Mouse (Mus musculus): Measurements from ENCODE around the gene Phf23. TPM values are rescaled to one million over a fixed set of nuclear protein-coding genes. Genes with fewer than 3 reads are reported as not detected.
A peak's percentile ranks its signal among the peaks of the same experiment; 100 is the strongest.

Gene Phf23
- polyA plus RNA-seq, 1 experiment from 2014 or later = 82.2 TPM

DNA sequence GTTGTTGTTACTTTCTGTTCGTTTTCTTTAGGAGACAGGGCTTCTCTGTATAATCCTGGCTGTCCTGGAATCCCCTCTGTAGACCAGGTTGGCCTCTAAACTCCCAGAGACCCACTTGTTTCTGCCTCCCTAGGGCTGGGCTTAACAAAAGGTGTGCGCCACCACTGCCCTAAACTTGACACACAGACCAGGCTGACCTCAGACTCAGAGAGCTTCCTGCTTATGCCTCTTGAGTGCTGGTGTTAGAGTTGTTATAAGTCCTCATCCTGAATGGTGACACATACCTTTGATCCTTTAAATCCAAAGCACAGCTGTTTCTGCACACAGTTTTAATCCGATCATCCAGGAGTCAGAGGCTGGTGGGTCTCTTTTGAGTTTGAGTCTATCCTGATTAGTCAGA is 2.6 kb upstream of the Phf23 start:
- Histone ChIP-seq H3K27ac (no peak overlapping the region), H3K27me3 (no peaks in the 10 kb centered on the region), H3K9ac (replicated peaks) (peak overlapping the region; percentile 86; the same call in 1 of the 2 replicates), H3K9me3 (no peaks in the 10 kb centered on the region), H3K4me1 (replicated peaks) (peaks cover 38% of the 10 kb centered on the region), H3K4me2 (replicated peaks) (peak overlapping the region; percentile 72), H3K4me3 (replicated peaks) (peak overlapping the region; percentile 75), H3K36me3 (peaks cover 37% of the 10 kb centered on the region)
- ATAC-seq = no peak
- WGBS = 90% methylated on average over 3 of the region's 3 CpGs

DNA sequence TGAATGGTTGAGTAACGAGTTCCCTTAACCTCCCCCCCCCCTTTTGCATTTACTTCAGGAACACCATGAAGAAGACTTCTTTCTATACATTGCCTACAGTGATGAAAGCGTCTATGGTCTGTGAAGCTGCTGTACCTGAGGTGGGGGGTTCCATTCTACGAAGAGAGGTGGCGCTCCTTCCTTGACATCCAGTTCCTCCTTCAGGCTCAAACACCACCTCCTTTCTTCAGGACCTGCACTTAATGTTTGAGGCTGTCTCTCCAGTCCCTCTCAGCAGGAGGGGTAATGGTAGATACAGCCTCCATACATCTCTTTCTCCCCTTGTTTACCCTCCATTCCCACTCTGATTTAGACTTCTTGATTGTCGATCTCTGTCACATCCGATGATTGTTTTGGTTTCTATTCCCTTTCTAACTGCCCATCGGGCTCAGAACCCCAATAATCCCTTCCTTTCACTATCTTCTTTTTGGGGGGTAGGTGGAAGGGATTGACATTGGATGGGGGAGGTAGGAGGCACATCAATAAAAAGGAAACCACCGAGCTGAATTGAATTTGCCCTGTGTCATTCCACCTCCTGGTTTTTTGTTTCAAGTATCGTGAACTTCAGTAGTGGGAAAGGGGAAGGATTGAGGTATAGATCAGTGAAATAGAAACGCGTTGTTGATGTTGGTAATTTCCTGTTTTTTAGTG is 1.0 kb upstream of the Phf23 start:
- peaks cover 50% of the 10 kb centered on the region for H3K4me1 ChIP-seq (replicated peaks)
- 86% methylated on average over 11 of the region's 11 CpGs for WGBS
- H3K27me3 ChIP-seq = no peaks in the 10 kb centered on the region
- 0 out of 2 replicates have a peak overlapping the region, but pooled peaks have one; percentile 91 for H3K27ac ChIP-seq
- ATAC-seq = no peak
- no peak overlapping the region for H3K9ac ChIP-seq (replicated peaks)
- H3K4me2 ChIP-seq (replicated peaks) = peak overlapping the region; percentile 76; the same call in 1 of the 2 replicates
- H3K9me3 ChIP-seq = no peaks in the 10 kb centered on the region
- 0 out of 2 replicates have a peak overlapping the region, but pooled peaks have one; percentile 1 for H3K4me3 ChIP-seq (replicated peaks)
- peaks cover 37% of the 10 kb centered on the region for H3K36me3 ChIP-seq

DNA sequence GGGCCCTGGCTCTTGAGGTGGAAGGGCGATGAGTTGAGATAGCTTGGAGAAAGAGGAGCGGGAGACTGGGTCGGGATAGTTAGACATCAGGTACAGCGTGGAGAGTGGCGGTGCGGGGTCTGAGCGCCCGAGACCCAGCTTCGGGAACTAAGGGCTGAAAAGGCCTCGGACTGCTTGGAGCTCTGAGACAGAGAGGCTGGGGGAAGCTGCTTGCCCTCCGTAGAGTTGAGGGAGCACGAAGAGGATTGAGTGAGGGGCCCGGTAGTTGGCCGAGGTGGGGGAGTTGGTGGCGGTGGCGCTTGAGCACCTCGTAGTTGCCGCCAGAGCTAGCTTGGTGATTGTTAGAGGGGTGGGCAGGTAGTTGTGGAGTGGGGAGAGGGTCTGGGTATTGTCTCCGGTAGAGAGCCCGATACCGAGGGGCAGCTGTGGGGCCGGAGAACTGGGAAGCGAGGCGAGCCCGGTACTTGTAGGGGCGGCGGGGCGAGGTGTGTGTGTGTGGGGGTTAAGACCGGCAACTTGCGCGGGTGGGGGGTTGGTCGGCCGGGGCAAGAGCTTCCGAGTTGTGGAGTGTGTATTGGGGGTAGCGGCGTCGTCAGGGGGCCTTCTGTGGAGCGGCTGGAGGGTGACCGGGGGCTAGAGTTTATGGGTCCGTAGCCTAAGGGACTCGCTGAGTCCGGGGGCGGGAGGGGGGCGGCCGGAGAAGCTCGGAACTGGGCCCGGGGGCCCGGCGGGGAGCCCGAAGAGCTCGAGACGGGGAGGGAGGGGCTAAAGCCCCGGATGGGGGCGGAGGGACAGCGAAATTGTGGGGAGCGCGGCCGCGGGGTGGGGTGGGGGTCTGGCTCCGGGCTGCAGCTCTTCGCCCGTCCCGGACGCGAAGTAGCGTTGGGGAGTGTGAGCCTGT is 834 bp downstream of the Phf23 start:
- WGBS = 1% methylated on average over 63 of the region's 66 CpGs
- H3K27me3 ChIP-seq = no peaks in the 10 kb centered on the region
- peaks cover 56% of the 10 kb centered on the region for H3K4me1 ChIP-seq (replicated peaks)
- no peaks in the 10 kb centered on the region for H3K9me3 ChIP-seq
- H3K4me3 ChIP-seq (replicated peaks) = peak overlapping the region; percentile 91
- peak; percentile 1; the same call in 1 of the 2 replicates for ATAC-seq
- H3K9ac ChIP-seq (replicated peaks) = peak overlapping the region; percentile 88
- peak overlapping the region; percentile 91 for H3K27ac ChIP-seq
- H3K36me3 ChIP-seq = peaks cover 36% of the 10 kb centered on the region
- peak overlapping the region; percentile 76 for H3K4me2 ChIP-seq (replicated peaks)

- Histone ChIP-seq H3K27me3 (no peaks in the 10 kb centered on the region), H3K9ac (replicated peaks) (peak overlapping the region; percentile 88), H3K9me3 (peaks cover 3% of the 10 kb centered on the region; the same call in 1 of the 2 replicates), H3K4me1 (replicated peaks) (peaks cover 60% of the 10 kb centered on the region), H3K36me3 (peaks cover 36% of the 10 kb centered on the region), H3K27ac (peak overlapping the region; percentile 91), H3K4me2 (replicated peaks) (peak overlapping the region; percentile 76), H3K4me3 (replicated peaks) (peak overlapping the region; percentile 91)
- ATAC-seq = peak; percentile 19; the same call in 1 of the 2 replicates
- under 1% methylated on average over 40 of the region's 44 CpGs for WGBS
Measured at GRCm38 (mm10) chr11:69997070-69997509, 1.5 kb downstream of the Phf23 start.

GRCm38 (mm10) chr11:69998567-69999491 is 3.3 kb downstream of the Phf23 start:
- Histone ChIP-seq H3K27me3 (no peaks in the 10 kb centered on the region), H3K4me3 (replicated peaks) (peak overlapping the region; percentile 13), H3K4me2 (replicated peaks) (peak overlapping the region; percentile 18; the same call in 1 of the 2 replicates), H3K9me3 (peaks cover 3% of the 10 kb centered on the region; the same call in 1 of the 2 replicates), H3K4me1 (replicated peaks) (peaks cover 65% of the 10 kb centered on the region), H3K36me3 (peaks cover 32% of the 10 kb centered on the region), H3K27ac (no peak overlapping the region), H3K9ac (replicated peaks) (no peak overlapping the region; the same call in 1 of the 2 replicates)
- ATAC-seq = no peak
- WGBS = 91% methylated on average over 27 of the region's 27 CpGs

DNA sequence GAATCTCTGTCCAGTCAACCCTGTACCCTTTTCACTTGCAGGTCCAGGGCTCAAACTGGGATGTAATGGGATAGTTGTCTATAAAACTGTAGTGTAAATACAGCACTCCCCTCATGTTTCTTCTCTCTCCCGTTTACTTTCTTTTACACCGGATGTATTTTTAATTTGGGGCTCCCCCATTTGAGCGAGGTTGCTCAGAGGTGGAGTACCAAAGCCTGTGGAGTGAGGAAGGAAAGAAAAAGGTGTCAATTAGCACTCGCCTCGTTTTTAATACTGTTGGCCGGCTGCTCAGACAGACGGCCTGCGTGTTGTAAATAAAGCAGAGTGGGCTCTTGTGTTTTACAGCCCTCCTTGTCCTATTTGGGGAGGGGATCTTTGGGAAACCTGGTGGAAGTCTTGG is 4.1 kb downstream of the Phf23 start:
- no peak overlapping the region for H3K9ac ChIP-seq (replicated peaks)
- peak overlapping the region; percentile 90; the same call in 1 of the 2 replicates for H3K4me2 ChIP-seq (replicated peaks)
- 86% methylated on average over 8 of the region's 8 CpGs for WGBS
- peaks cover 3% of the 10 kb centered on the region; the same call in 1 of the 2 replicates for H3K9me3 ChIP-seq
- peak overlapping the region; percentile 75 for H3K4me3 ChIP-seq (replicated peaks)
- H3K27me3 ChIP-seq = no peaks in the 10 kb centered on the region
- peaks cover 27% of the 10 kb centered on the region for H3K36me3 ChIP-seq
- peak overlapping the region; percentile 96; the same call in 1 of the 2 replicates for H3K27ac ChIP-seq
- ATAC-seq = no peak
- H3K4me1 ChIP-seq (replicated peaks) = peaks cover 65% of the 10 kb centered on the region

- peak; percentile 69 for ATAC-seq
- Histone ChIP-seq H3K27me3 (no peaks in the 10 kb centered on the region), H3K4me2 (replicated peaks) (peak within 1 kb of the TSS; percentile 90), H3K36me3 (peaks cover 34% of the 10 kb centered on the region), H3K4me1 (replicated peaks) (peaks cover 65% of the 10 kb centered on the region), H3K4me3 (replicated peaks) (peak within 1 kb of the TSS; percentile 75), H3K27ac (peak within 1 kb of the TSS; percentile 96), H3K9me3 (peaks cover 3% of the 10 kb centered on the region; the same call in 1 of the 2 replicates), H3K9ac (replicated peaks) (peak within 1 kb of the TSS; percentile 87)
- under 1% methylated on average over 44 of the region's 48 CpGs for WGBS
Measured at GRCm38 (mm10) chr11:70000396-70000898, 4.9 kb downstream of the Phf23 start, which contains the start of gene Dvl2. TSS of gene Dvl2 (plus strand) at chr11:70000595.

- no peak for ATAC-seq
- no peaks in the 10 kb centered on the region for H3K27me3 ChIP-seq
- peak overlapping the region; percentile 87 for H3K9ac ChIP-seq (replicated peaks)
- peak overlapping the region; percentile 90 for H3K4me2 ChIP-seq (replicated peaks)
- H3K36me3 ChIP-seq = peaks cover 41% of the 10 kb centered on the region
- peak overlapping the region; percentile 96 for H3K27ac ChIP-seq
- peaks cover 65% of the 10 kb centered on the region for H3K4me1 ChIP-seq (replicated peaks)
- peaks cover 3% of the 10 kb centered on the region; the same call in 1 of the 2 replicates for H3K9me3 ChIP-seq
- WGBS = 13% methylated on average over 8 of the region's 8 CpGs
- peak overlapping the region; percentile 75 for H3K4me3 ChIP-seq (replicated peaks)
Measured at GRCm38 (mm10) chr11:70001159-70001558, 5.6 kb downstream of the Phf23 start.

DNA sequence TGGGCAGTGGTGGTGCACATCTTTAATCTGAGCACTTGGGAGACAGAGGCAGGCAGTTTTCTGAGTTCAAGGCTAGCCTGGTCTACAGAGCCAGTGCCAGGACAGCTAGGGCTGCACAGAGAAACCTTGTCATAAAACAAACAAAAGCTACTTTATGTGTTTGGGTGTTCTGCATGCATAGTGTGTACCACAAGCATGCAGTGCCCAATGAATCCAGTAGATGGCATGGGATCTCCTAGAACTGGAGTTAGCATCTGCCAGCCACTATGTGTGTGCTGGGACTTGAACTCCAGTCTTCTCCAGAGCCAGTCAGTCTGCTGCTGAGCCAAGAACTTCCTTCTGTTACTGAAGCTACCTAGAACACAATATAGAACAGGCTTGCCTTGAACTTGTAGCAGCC is 6.3 kb downstream of the Phf23 start:
- ATAC-seq = no peak
- Histone ChIP-seq H3K4me3 (replicated peaks) (peak overlapping the region; percentile 75), H3K36me3 (peaks cover 48% of the 10 kb centered on the region), H3K27me3 (no peaks in the 10 kb centered on the region), H3K9ac (replicated peaks) (peak overlapping the region; percentile 87; the same call in 1 of the 2 replicates), H3K4me1 (replicated peaks) (peaks cover 65% of the 10 kb centered on the region), H3K4me2 (replicated peaks) (peak overlapping the region; percentile 90), H3K9me3 (peaks cover 3% of the 10 kb centered on the region; the same call in 1 of the 2 replicates), H3K27ac (no peak overlapping the region)

GRCm38 (mm10) chr11:70002471-70002870 is 6.9 kb downstream of the Phf23 start:
- Histone ChIP-seq H3K4me2 (replicated peaks) (peak overlapping the region; percentile 90), H3K9ac (replicated peaks) (peak overlapping the region; percentile 46; the same call in 1 of the 2 replicates), H3K27me3 (no peaks in the 10 kb centered on the region), H3K4me3 (replicated peaks) (peak overlapping the region; percentile 75), H3K27ac (no peak overlapping the region), H3K4me1 (replicated peaks) (peaks cover 61% of the 10 kb centered on the region), H3K9me3 (peaks cover 3% of the 10 kb centered on the region; the same call in 1 of the 2 replicates), H3K36me3 (peaks cover 54% of the 10 kb centered on the region)
- 94% methylated on average over 2 of the region's 2 CpGs for WGBS
- ATAC-seq = no peak
